Mouse (Mus musculus) hindbrain, embryonic 11.5 days (tissue): ENCODE results near the gene Herc4. TPM values are rescaled to one million over a fixed set of nuclear protein-coding genes. Genes with fewer than 3 reads are reported as not detected.

Experiments
- ATAC-seq: fragments of 200-750 bp; cut with Nextera tagmentation; 2 replicates; pipeline ENCODE4 v1.8.0; 2017; ENCODE audit warnings: mild to moderate bottlenecking, moderate TSS enrichment, moderate library complexity; ENCODE audit not compliant: low FRiP score
- DNase-seq: peaks from one replicate; pipeline ENCODE4 v3.0.0-alpha.2; 2015; ENCODE audit warnings: low spot score
- H3K27ac ChIP-seq: fragments of 300-500 bp; sonication (generic); 2 replicates; pipeline ENCODE4 v1.5.1; 2014; ENCODE audit warnings: mild to moderate bottlenecking, low read depth, low read length
- H3K27me3 ChIP-seq: fragments of 300-500 bp; sonication (generic); 2 replicates; pipeline ENCODE4 v1.6.1; 2014; ENCODE audit warnings: mild to moderate bottlenecking, low read length, moderate library complexity, mixed read lengths; ENCODE audit not compliant: control insufficient read depth, insufficient read depth
- H3K36me3 ChIP-seq: fragments of 300-500 bp; sonication (generic); 2 replicates; pipeline ENCODE4 v1.6.1; 2014; ENCODE audit warnings: mild to moderate bottlenecking, low read length, moderate library complexity, mixed read lengths; ENCODE audit not compliant: control insufficient read depth, insufficient read depth
- H3K4me1 ChIP-seq: fragments of 300-500 bp; sonication (generic); replicated peaks from 2 replicates; pipeline ENCODE4 v1.6.1; 2014; ENCODE audit warnings: low read length, mixed read lengths; ENCODE audit not compliant: control insufficient read depth, insufficient read depth
- H3K4me2 ChIP-seq: fragments of 300-500 bp; sonication (generic); replicated peaks from 2 replicates; pipeline ENCODE4 v1.6.1; 2014; ENCODE audit warnings: mild to moderate bottlenecking, low read depth, low read length
- H3K4me3 ChIP-seq: fragments of 300-500 bp; sonication (generic); 2 replicates; pipeline ENCODE4 v1.5.1; 2014; ENCODE audit warnings: low read depth, low read length
- H3K9ac ChIP-seq: fragments of 300-500 bp; sonication (generic); 2 replicates; pipeline ENCODE4 v1.6.1; 2014; ENCODE audit warnings: low read depth, low read length
- H3K9me3 ChIP-seq: fragments of 300-500 bp; sonication (generic); 2 replicates; pipeline ENCODE4 v1.6.1; 2016; ENCODE audit warnings: low read length; ENCODE audit not compliant: control insufficient read depth
- WGBS: fragments of 180-500 bp; shearing (Covaris S2); extraction: QIAGEN DNeasy Blood & Tissue Kit; methylation state at CpG from one replicate; pipeline ENCODE4 v1.1.7; 2014; 5-methylcytosine and 5-hydroxymethylcytosine counted together
- polyA plus RNA-seq: library from polyadenylated mRNA; unstranded; fragments of >200 nt; fragmentation: Nextera tagmentation; extraction: Ambion mirVana; gene quantifications from 2 replicates; pipeline ENCODE4 v1.2.1, GENCODE M21; 2014

The Herc4 gene
- polyA plus RNA-seq, 1 experiment from 2014 or later: 49.3 TPM

GRCm38 (mm10) chr10:63272401-63272800 is 28.8 kb downstream of the Herc4 start:
- DNase-seq: no peak
- no peak overlapping the region for H3K9ac ChIP-seq
- no peak for ATAC-seq
- no peaks in the 10 kb centered on the region for H3K9me3 ChIP-seq
- H3K4me1 ChIP-seq: no peaks in the 10 kb centered on the region
- no peaks in the 10 kb centered on the region for H3K27me3 ChIP-seq
- no peak overlapping the region for H3K4me3 ChIP-seq
- H3K36me3 ChIP-seq: no peaks in the 10 kb centered on the region
- H3K27ac ChIP-seq: no peak overlapping the region
- H3K4me2 ChIP-seq: no peak overlapping the region

GRCm38 (mm10) chr10:63272868-63273267 is 29.3 kb downstream of the Herc4 start:
- H3K27ac ChIP-seq: no peak overlapping the region
- no peak for DNase-seq
- no peak for ATAC-seq
- H3K36me3 ChIP-seq: no peaks in the 10 kb centered on the region
- H3K4me1 ChIP-seq: no peaks in the 10 kb centered on the region
- 93% methylated on average over 5 of the region's 5 CpGs for WGBS
- H3K4me3 ChIP-seq: no peak overlapping the region
- no peaks in the 10 kb centered on the region for H3K27me3 ChIP-seq
- no peaks in the 10 kb centered on the region for H3K9me3 ChIP-seq
- no peak overlapping the region for H3K4me2 ChIP-seq
- no peak overlapping the region for H3K9ac ChIP-seq

GRCm38 (mm10) chr10:63277010-63277409 is 33.4 kb downstream of the Herc4 start:
- no peak for ATAC-seq
- DNase-seq: no peak
- H3K9me3 ChIP-seq: no peaks in the 10 kb centered on the region
- no peak overlapping the region for H3K27ac ChIP-seq
- H3K27me3 ChIP-seq: no peaks in the 10 kb centered on the region
- 93% methylated on average over 3 of the region's 3 CpGs for WGBS
- no peaks in the 10 kb centered on the region for H3K36me3 ChIP-seq
- no peak overlapping the region for H3K4me3 ChIP-seq
- H3K4me2 ChIP-seq: no peak overlapping the region
- no peaks in the 10 kb centered on the region for H3K4me1 ChIP-seq
- H3K9ac ChIP-seq: no peak overlapping the region

GRCm38 (mm10) chr10:63279851-63280250 is 36.2 kb downstream of the Herc4 start:
- Histone ChIP-seq H3K36me3 (no peaks in the 10 kb centered on the region), H3K27me3 (no peaks in the 10 kb centered on the region), H3K9me3 (no peaks in the 10 kb centered on the region), H3K4me3 (no peak overlapping the region), H3K4me2 (no peak overlapping the region), H3K4me1 (no peaks in the 10 kb centered on the region), H3K9ac (no peak overlapping the region), H3K27ac (no peak overlapping the region)
- ATAC-seq (no peak), DNase-seq (no peak)
- WGBS: 95% methylated on average over 3 of the region's 3 CpGs

GRCm38 (mm10) chr10:63282417-63282816 is 38.8 kb downstream of the Herc4 start:
- no peak for DNase-seq
- 87% methylated on average over 4 of the region's 4 CpGs for WGBS
- H3K4me1 ChIP-seq: no peaks in the 10 kb centered on the region
- H3K4me2 ChIP-seq: no peak overlapping the region
- ATAC-seq: no peak
- no peaks in the 10 kb centered on the region for H3K36me3 ChIP-seq
- H3K4me3 ChIP-seq: no peak overlapping the region
- no peaks in the 10 kb centered on the region for H3K27me3 ChIP-seq
- H3K27ac ChIP-seq: no peak overlapping the region
- H3K9ac ChIP-seq: no peak overlapping the region
- H3K9me3 ChIP-seq: no peaks in the 10 kb centered on the region

GRCm38 (mm10) chr10:63282846-63283245 is 39.2 kb downstream of the Herc4 start:
- Histone ChIP-seq H3K36me3 (no peaks in the 10 kb centered on the region), H3K27ac (no peak overlapping the region)
- DNase-seq: no peak

GRCm38 (mm10) chr10:63302356-63302755 is 58.7 kb downstream of the Herc4 start:
- no peak overlapping the region for H3K9ac ChIP-seq
- no peak overlapping the region for H3K4me3 ChIP-seq
- DNase-seq (no peak), ATAC-seq (no peak)
- H3K4me1 ChIP-seq: no peaks in the 10 kb centered on the region
- 89% methylated on average over 2 of the region's 2 CpGs for WGBS
- H3K27ac ChIP-seq: no peak overlapping the region
- no peaks in the 10 kb centered on the region for H3K9me3 ChIP-seq
- peaks cover 2% of the 10 kb centered on the region; the same call in 1 of the 2 replicates for H3K36me3 ChIP-seq
- H3K4me2 ChIP-seq: no peak overlapping the region
- H3K27me3 ChIP-seq: no peaks in the 10 kb centered on the region

More at GRCm38 (mm10) chr10:63282846-63283245, 39.2 kb downstream of the Herc4 start:
- no peak for ATAC-seq
- Histone ChIP-seq H3K27me3 (no peaks in the 10 kb centered on the region), H3K4me2 (no peak overlapping the region), H3K4me1 (no peaks in the 10 kb centered on the region), H3K9ac (no peak overlapping the region), H3K9me3 (no peaks in the 10 kb centered on the region), H3K4me3 (no peak overlapping the region)
- WGBS: 88% methylated on average over 7 of the region's 7 CpGs

- Histone ChIP-seq H3K9ac (no peak overlapping the region), H3K4me3 (no peak overlapping the region), H3K27me3 (no peaks in the 10 kb centered on the region), H3K36me3 (peaks cover 6% of the 10 kb centered on the region), H3K4me2 (no peak overlapping the region), H3K9me3 (no peaks in the 10 kb centered on the region), H3K4me1 (no peaks in the 10 kb centered on the region), H3K27ac (no peak overlapping the region)
- 47% methylated on average over 10 of the region's 10 CpGs for WGBS
- ATAC-seq (peak; percentile 77), DNase-seq (peak; percentile 91)
Observed at GRCm38 (mm10) chr10:63308582-63309366, 65.2 kb downstream of the Herc4 start.

GRCm38 (mm10) chr10:63313726-63314125 is 70.1 kb downstream of the Herc4 start:
- no peak overlapping the region for H3K4me2 ChIP-seq
- DNase-seq: no peak
- no peaks in the 10 kb centered on the region for H3K27me3 ChIP-seq
- H3K9ac ChIP-seq: no peak overlapping the region
- H3K4me3 ChIP-seq: no peak overlapping the region
- no peaks in the 10 kb centered on the region for H3K9me3 ChIP-seq
- ATAC-seq: no peak
- no peaks in the 10 kb centered on the region for H3K4me1 ChIP-seq
- H3K36me3 ChIP-seq: peaks cover 2% of the 10 kb centered on the region
- 70% methylated on average over 1 of the region's 1 CpGs for WGBS
- no peak overlapping the region for H3K27ac ChIP-seq
